Mouse (Mus musculus) megakaryocyte, embryonic 14.5 days (primary cell): ENCODE measurements around the gene Gm11042. TPM values are rescaled to one million over a fixed set of nuclear protein-coding genes. Genes with fewer than 3 reads are reported as not detected.

ENCODE experiments used
- H3K27me3 ChIP-seq: replicated peaks from 2 replicates; pipeline ENCODE3; 2012; ENCODE audit warnings: inconsistent platforms
- H3K36me3 ChIP-seq: replicated peaks from 2 replicates; pipeline ENCODE3; 2012; ENCODE audit warnings: low read length, inconsistent platforms, mixed read lengths
- H3K4me1 ChIP-seq: 2 replicates; pipeline ENCODE4 v1.6.1; 2012; ENCODE audit warnings: inconsistent platforms
- H3K4me3 ChIP-seq: replicated peaks from 2 replicates; pipeline ENCODE3; 2012; ENCODE audit warnings: moderate library complexity, mild to moderate bottlenecking, inconsistent platforms
- H3K9me3 ChIP-seq: 2 replicates; pipeline ENCODE4 v1.6.1; 2012; ENCODE audit warnings: inconsistent platforms
- FLI1 ChIP-seq: IDR thresholded peaks from 2 replicates; pipeline ENCODE4 v1.6.1; 2012; ENCODE audit warnings: low read length, inconsistent platforms, mixed read lengths
- GATA1 ChIP-seq: IDR thresholded peaks from 3 replicates; pipeline ENCODE4 v1.6.1; 2012; ENCODE audit warnings: mixed read lengths, low read length, inconsistent platforms, borderline replicate concordance
- polyA plus RNA-seq: library from polyadenylated mRNA; stranded (reverse); fragments of >175 nt; gene quantifications from 2 replicates; pipeline ENCODE4 v1.2.3, GENCODE M21; 2012; ENCODE audit warnings: low replicate concordance; ENCODE audit not compliant: insufficient read depth

The Gm11042 gene
- polyA plus RNA-seq, 1 experiment = not detected

DNA sequence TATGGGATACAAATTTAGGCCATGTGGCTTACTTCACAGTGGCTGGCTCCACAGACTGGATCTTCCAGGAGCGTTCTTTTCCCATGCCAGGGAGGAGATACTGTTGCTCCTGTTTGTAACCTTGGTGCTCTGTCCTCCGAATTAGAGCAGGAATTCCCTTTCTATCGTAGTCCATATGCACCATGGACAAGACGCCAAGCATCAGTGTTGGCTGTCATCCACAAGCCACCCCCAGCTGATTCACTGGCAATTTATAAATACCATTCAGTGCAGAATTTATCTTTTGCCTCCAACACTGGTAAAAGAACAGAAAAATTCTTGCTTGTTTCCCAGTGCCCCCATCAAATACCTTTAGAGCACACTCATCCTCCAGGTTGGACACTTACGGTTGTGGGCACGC is 13.6 kb upstream of the Gm11042 start:
- H3K27me3 ChIP-seq = peaks cover 2% of the 10 kb centered on the region
- no peaks in the 10 kb centered on the region for H3K36me3 ChIP-seq
- TF ChIP-seq GATA1 (no peak), FLI1 (no peak)
- H3K4me3 ChIP-seq = no peak overlapping the region
- H3K9me3 ChIP-seq = no peaks in the 10 kb centered on the region
- no peaks in the 10 kb centered on the region for H3K4me1 ChIP-seq

DNA sequence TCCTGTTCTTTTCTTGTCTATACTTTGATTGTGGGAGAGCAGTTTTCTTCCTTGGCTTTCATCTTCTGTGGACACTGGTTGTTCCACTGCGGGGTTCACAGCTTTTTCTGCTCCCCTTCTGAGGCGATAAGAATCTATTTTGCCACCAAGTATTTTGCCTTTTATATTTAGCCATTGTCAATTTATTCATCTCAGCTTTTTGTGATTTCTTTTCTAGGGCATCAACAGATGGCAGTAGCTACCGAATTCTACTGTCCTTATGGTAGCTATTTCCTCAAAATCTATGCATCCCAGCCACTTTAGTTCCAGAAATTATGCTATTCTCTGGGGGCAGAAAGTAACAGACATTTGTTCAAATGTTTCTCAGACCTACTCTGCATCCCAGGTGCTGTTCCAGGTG is 10.4 kb upstream of the Gm11042 start:
- Histone ChIP-seq H3K4me3 (no peak overlapping the region), H3K36me3 (no peaks in the 10 kb centered on the region), H3K27me3 (no peaks in the 10 kb centered on the region), H3K9me3 (no peaks in the 10 kb centered on the region), H3K4me1 (0 out of 2 replicates have a peak, but pooled peaks cover 3% of the 10 kb centered on the region)
- TF ChIP-seq GATA1 = no peak
- no peak for TF ChIP-seq FLI1

DNA sequence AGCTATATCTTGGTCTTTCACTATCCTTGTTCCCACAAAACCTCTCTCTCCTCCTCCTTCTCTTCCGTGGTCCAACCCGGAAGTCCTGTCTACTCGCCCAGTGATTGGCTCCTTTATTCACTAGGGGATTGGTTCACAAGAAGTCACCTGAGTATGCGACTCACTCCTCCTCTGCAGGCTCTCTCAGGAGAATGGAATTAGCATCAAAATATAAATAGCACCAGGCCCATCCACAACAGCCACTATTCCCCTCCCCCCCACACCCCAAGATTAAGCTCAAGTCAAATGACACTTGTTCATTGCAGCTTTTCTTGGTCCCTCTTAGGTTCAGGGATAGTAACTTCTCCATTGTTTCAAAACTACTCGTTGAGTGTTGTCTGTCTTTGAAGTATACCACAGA is 5.8 kb upstream of the Gm11042 start:
- no peak for TF ChIP-seq FLI1
- no peak for TF ChIP-seq GATA1
- Histone ChIP-seq H3K27me3 (no peaks in the 10 kb centered on the region), H3K4me3 (no peak overlapping the region), H3K9me3 (no peaks in the 10 kb centered on the region), H3K4me1 (peaks cover 5% of the 10 kb centered on the region; the same call in 1 of the 2 replicates), H3K36me3 (no peaks in the 10 kb centered on the region)

DNA sequence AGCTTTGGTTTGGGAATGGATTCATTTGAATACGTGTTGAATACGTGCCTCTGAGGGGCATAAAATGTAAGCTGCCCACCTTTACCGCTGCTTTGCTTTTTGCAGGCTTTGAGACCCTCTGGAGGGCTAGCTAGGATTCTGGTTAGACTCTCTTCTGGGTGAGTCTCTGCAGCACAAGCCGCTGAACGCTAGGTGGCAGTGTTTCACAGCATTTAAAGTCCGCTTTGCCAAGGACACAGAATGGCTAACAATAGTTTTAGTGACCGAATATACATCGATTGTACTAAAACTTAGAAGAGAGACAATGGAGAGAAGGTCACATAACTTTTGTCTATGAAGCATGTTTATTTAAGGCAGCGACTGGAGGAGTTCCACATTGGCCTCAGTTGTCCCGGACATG is 4.1 kb upstream of the Gm11042 start:
- H3K36me3 ChIP-seq = no peaks in the 10 kb centered on the region
- no peaks in the 10 kb centered on the region for H3K9me3 ChIP-seq
- no peak overlapping the region for H3K4me3 ChIP-seq
- H3K27me3 ChIP-seq = no peaks in the 10 kb centered on the region
- no peak for TF ChIP-seq GATA1
- no peak for TF ChIP-seq FLI1
- peaks cover 8% of the 10 kb centered on the region; the same call in 1 of the 2 replicates for H3K4me1 ChIP-seq

DNA sequence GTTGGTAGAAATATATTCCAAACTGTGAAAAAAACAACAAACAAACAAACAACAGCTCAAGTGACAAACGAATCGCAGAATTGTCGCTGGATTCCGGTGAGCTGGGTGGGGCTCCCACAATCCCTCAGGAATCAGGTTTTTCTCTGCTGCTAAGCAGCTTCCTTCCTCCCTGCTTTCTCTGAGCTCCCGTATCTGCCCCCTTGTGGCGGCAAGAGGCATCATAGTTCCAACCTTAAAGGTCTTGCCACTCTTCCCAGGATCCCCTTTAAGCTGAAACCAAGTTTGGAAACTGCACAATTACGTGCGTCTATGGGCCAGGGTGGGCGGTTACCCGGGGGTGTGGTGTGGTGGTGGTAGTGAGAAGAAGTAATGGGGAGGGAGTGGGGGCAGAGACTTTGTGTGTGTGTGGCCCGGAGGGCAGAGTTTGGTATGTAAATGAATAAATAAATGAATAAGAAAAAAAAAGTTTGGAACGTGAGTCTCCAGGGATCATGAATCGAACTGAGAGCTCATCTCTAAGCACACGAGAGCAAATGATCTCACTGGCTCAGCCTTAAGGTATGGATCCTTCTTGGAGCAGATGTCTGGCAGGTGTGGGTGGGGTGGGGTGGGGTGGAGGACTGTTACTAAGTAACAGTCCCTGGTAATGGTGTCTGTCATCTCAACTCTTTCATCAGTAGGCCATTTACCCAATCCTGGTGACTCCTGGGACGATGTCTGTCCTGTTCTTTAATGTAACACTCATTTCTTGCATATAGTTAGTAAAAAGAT is 980 bp upstream of the Gm11042 start:
- Histone ChIP-seq H3K9me3 (no peaks in the 10 kb centered on the region), H3K4me3 (peak overlapping the region; percentile 86), H3K27me3 (no peaks in the 10 kb centered on the region), H3K4me1 (peaks cover 5% of the 10 kb centered on the region; the same call in 1 of the 2 replicates), H3K36me3 (no peaks in the 10 kb centered on the region)
- TF ChIP-seq GATA1 (no peak), FLI1 (no peak)

DNA sequence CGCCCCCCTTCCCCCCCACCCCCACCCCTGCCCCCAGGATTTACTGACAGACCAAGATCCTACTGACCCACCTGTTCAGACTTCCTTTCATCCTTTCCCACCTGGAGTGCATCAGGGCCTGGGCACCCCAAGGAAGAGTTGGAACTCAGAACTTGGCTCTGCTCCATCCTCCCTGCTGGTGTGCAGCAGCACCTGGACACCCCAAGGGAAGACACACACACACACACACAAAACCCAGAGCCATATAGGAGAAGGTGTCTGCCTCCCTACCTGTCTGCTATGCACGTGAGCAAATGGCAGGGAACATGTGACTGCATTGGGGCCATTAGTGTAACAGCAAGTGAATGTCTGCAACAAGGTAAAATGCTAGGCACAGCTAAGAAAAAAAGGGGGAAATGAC is 973 bp downstream of the Gm11042 start:
- Histone ChIP-seq H3K9me3 (no peaks in the 10 kb centered on the region), H3K27me3 (no peaks in the 10 kb centered on the region), H3K36me3 (no peaks in the 10 kb centered on the region), H3K4me3 (no peak overlapping the region), H3K4me1 (peaks cover 5% of the 10 kb centered on the region; the same call in 1 of the 2 replicates)
- no peak for TF ChIP-seq FLI1
- TF ChIP-seq GATA1 = no peak

DNA sequence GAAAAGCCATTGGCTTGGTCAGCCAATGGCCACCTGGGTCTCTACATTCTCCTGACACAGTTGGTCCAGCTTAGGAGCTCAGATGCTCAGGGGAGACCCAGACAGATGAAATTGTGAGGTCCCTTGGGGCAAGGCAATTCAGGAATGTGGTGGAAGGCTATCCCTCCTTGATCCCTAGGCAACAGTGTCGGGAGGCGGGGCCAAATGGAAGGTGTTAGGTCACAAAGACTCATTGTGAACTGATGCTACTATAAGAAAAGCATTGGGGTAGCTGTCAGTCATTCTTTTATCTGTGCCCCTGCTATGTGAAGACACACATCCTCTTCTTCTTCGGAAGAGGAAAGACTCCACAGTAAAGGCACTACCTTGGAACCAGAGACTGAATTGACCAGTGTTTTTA is 3.6 kb downstream of the Gm11042 start:
- no peak for TF ChIP-seq FLI1
- no peak for TF ChIP-seq GATA1
- no peaks in the 10 kb centered on the region for H3K9me3 ChIP-seq

DNA sequence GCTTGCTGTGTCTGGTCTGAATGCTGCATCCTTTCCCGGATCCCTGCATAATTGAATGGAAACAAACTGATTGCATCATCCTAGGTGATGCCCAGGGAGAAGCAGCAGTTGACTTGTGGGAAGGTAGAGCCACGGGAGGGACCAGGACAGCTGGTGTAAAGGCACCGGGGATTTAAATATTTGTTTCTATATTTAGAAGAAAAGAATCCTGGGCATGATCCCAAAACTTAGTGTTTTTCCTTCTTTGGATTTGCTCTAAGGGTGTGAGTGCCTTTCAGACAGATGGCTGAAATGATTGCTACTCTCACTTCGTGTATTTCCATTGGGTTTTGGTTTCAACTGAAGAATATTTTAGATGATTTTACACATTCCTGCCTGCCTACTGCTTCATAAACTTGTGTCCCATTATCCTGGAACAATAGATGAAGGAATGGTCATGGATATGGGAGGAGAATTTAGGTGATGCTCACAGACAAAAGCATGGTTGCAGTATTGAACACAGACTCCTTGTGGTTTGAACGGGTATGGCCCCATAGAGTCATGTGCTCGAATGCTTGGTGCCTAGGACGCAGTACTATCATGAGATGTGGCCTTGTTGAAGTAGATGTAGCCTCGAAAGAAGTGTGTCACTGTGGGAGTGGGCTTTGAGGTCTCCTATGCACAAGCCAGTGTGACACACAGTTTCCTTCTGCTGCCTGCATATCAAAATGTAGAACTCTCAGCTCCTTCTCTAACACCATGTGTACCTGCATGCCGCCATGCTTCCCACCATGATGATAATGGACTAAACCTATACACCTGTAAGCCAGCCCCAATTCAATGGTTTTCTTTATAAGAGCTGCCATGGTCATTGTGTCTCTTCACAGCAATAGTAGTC is 12.5 kb downstream of the Gm11042 start:
- H3K4me1 ChIP-seq = no peaks in the 10 kb centered on the region
- no peaks in the 10 kb centered on the region for H3K27me3 ChIP-seq
- no peaks in the 10 kb centered on the region for H3K9me3 ChIP-seq
- H3K4me3 ChIP-seq = no peak overlapping the region
- TF ChIP-seq GATA1 (no peak), FLI1 (no peak)
- no peaks in the 10 kb centered on the region for H3K36me3 ChIP-seq

More for the DNA sequence above, 3.6 kb downstream of the Gm11042 start:
- H3K27me3 ChIP-seq = no peaks in the 10 kb centered on the region
- peaks cover 5% of the 10 kb centered on the region; the same call in 1 of the 2 replicates for H3K4me1 ChIP-seq
- no peaks in the 10 kb centered on the region for H3K36me3 ChIP-seq
- H3K4me3 ChIP-seq = no peak overlapping the region

DNA sequence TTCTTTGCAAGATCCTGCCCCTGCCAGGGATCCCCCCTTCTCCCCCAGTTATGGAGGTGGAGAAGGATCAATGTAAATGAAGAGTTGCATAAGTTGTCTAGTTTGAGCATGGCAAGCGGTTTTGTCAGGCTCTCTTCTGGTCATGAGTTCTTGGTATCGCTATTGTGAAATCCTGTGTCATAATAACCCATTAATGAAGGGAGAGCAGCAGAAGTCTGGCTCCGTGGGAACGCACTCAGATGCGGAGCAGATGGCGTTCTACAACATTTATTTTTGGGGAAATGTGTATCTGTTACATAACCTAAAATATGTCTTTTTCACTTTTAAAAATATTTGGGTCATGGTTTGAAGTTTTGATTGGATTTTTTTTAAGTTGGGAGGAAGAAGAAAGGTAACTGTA is 14.6 kb downstream of the Gm11042 start:
- TF ChIP-seq GATA1 (no peak), FLI1 (no peak)
- no peak overlapping the region for H3K4me3 ChIP-seq
- no peaks in the 10 kb centered on the region for H3K27me3 ChIP-seq
- H3K9me3 ChIP-seq = no peaks in the 10 kb centered on the region
- H3K36me3 ChIP-seq = no peaks in the 10 kb centered on the region
- no peaks in the 10 kb centered on the region for H3K4me1 ChIP-seq

DNA sequence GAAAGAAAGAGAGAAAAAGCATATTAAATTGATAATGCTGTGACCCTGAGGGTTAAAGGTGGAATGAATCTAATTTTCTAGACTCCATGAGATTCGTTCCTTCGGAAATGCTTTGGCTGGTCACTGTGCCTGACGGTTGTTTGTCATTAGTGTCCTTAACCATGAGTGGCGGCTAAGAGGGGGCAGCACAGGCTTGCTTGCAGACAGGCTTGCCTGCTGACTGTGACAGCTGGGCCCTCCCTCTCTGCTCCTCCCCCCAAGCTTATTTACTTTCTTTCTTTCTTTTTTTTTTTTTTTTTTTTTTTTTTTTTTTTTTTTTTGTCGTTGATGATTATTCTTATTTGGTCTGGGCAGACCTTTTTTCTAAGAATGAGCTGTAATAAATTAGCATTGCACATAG is 19.8 kb downstream of the Gm11042 start:
- H3K9me3 ChIP-seq = no peaks in the 10 kb centered on the region
- H3K36me3 ChIP-seq = no peaks in the 10 kb centered on the region
- TF ChIP-seq FLI1 (no peak), GATA1 (no peak)
- H3K27me3 ChIP-seq = no peaks in the 10 kb centered on the region
- H3K4me1 ChIP-seq = no peaks in the 10 kb centered on the region
- no peak overlapping the region for H3K4me3 ChIP-seq
